Mouse (Mus musculus) megakaryocyte, adult 5-6 weeks (primary cell): ENCODE data around the gene Gm20695. TPM values are rescaled to one million over a fixed set of nuclear protein-coding genes. Genes with fewer than 3 reads are reported as not detected.
A peak's percentile ranks its signal among the peaks of the same experiment; 100 is the strongest.
"Not testable (repeated sequence)": the region's sequence is repeated elsewhere in the genome, so short reads cannot be mapped to it uniquely, and the experiment has no call there.

Experiments
- ATAC-seq: 2 replicates; pipeline ENCODE4 v1.8.0; 2016; ENCODE audit warnings: mild to moderate bottlenecking, inconsistent platforms; ENCODE audit not compliant: poor library complexity, severe bottlenecking
- total RNA-seq, 2 experiments: library from RNA; stranded (forward) in 1 of 2; stranded (reverse) in 1 of 2; fragments of 153-499, 151-499 nt in 1 of 2; fragments of 221-1000, 200-1000 nt in 1 of 2; gene quantifications; 2 replicates each; pipeline versions ENCODE4 v1.2.3 to v1.2.4; 2015 to 2017

The Gm20695 gene
- total RNA-seq (2015), result not detected in 2 replicates
- total RNA-seq (2017), result 0.98 and 1.3 TPM in 2 replicates

DNA sequence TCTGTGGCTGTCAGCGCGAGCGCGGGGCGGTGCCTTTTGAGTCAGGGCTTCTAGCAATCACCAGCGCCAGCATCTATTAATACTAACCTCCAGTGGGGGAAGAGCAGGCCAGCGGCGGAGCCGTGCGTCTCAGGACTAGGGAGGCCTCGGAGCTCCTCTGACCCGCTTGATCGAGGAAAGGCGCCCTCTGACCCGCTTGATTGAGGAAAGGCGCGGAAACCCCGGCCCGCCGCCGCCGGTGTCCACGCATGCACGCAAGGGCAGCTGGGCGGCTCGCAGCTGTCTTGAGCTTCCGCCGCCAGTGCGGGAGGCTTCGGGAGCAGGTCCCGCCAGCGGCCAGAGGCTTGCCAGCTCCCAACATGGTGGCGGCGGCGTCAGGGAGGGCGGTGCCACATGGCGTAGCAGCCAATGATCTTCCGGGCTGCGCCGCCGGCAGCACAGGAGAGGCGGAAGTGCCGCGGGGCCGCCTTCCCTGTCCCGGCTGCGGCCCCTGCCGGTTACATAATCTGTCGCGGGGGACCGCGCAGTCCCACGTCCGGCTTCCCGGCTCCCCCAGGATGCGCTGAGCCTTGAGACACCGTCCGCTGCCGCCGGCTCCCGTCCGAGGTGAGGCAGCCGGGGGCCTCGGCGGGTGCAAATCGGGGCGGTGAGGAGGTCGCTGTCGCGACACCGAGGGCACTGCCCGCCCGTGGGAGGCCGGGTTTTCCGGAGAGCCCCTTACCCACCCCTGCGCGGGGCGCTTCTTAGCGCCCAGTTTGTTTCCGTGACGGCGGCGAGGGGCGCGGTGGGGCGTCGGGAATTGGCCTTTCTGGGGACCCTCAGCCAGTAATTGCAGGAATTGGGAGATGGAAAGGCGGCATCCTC lies at the start of gene Gm20695, which contains the start of gene Zfp597:
Gm20695 (plus strand) TSS at position 448 of the 864 bp plus-strand sequence.
Zfp597 (minus strand) TSS at position 361 of the 864 bp plus-strand sequence.
- ATAC-seq, result peak; percentile 99

- ATAC-seq, result no peak
Observed at GRCm38 (mm10) chr16:3835461-3835860, 49.0 kb upstream of the Gm20695 start.

- peak; percentile 51; the same call in 1 of the 2 replicates for ATAC-seq
Observed at GRCm38 (mm10) chr16:3839157-3839885, 45.1 kb upstream of the Gm20695 start.

DNA sequence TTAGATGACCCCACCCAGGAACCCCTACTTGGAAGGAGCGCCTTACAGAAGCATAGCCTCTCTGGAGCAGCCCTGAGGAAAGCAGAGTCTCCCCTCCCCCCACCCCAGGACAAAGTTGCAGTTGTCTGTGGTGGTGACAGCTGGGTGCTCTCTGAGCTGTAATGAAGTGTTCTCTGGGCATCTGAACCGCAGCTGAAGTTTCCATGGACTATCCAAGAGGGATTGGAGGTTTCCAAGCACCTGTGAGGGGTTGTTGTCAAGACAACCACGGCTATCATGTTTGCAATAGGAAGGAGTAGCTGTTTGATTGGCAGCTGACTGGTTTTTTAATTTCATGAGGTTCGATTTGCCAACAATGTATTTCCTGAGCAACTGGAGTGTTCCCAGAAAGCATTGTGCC lies 41.5 kb upstream of the Gm20695 start:
- ATAC-seq, result no peak

- no peak for ATAC-seq
Observed at GRCm38 (mm10) chr16:3843796-3844195, 40.7 kb upstream of the Gm20695 start.

DNA sequence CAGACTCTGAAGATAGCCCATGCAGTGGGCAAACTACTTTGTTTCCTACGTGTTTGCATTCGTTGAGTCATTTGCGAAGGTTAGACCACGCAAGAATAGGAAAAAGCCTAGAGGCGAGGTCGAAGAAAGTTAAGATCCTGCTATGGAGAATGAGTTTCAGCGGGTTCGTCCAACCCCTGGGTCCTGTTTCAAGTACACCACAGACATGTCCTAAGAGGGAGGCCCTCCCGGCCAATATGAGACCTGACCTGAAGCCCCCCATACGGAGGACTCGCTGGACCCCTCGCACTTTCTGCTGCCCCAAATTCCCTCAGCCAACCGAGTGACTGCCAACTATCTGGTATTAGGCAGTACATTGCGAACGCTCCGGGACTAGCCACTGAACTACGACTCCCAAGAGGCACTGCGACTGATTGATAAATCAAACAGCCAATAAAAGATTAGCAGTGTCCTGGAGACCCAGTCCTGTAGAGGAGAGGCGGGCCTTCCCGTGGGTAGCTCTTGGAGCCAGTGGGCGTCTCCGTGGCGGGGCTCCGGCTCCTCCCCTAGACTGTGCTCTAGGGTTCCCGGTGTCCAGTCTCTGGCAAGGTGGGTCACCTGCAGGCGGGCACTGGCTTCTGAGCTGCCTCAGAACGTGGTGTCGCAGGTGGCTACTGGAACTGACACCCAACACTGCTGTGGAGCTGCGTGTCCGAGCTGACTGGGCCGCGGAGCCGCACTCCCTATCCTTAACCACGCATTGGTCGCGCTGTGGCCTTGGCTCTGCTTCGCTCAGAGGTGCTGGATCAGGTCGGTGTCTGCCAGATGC lies 37.5 kb upstream of the Gm20695 start, which contains the start of gene Zfp174:
Zfp174 (plus strand) TSS at position 558 of the 808 bp plus-strand sequence.
- peak; percentile 100 for ATAC-seq

- no peak for ATAC-seq
Observed at GRCm38 (mm10) chr16:3847871-3848270, 36.6 kb upstream of the Gm20695 start.

GRCm38 (mm10) chr16:3848416-3848815 lies 36.0 kb upstream of the Gm20695 start:
- ATAC-seq, result no peak

GRCm38 (mm10) chr16:3851301-3851700 lies 33.1 kb upstream of the Gm20695 start:
- not testable (repeated sequence) for ATAC-seq

- ATAC-seq, result no peak
Observed at GRCm38 (mm10) chr16:3852586-3852985, 31.9 kb upstream of the Gm20695 start.

DNA sequence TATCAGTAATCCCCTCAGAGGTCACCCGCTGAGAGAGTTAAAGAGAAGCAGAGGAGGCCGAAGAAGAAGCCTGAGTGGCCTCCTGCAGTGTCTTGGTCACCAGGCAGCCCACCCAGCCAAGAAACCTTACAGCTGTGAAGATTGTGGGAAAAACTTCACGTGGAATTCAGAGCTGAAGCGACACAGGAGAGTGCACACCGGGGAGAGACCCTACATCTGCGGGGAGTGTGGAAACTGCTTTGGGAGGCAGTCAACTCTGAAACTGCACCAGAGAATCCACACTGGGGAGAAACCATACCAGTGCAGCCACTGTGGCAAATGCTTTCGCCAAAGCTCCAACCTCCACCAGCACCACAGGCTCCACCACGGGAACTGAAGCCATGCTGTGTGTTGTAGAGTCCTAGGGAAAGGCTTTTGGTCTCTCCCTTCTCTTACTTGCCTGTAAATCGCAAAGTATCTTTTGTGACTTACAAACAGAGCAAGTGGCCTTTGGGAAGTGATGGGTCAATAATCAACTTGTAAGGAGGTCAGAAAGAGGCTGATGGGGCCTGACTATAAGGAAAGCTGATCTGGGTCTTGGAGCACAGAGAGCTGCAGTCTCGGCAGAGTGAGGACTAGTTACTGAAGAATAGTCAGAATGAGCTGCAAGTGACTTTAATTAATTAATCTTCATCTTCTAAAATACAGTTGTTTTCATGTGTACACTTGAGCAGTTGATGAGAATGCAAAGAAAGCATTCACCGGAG lies 29.8 kb upstream of the Gm20695 start:
- ATAC-seq, result no peak

DNA sequence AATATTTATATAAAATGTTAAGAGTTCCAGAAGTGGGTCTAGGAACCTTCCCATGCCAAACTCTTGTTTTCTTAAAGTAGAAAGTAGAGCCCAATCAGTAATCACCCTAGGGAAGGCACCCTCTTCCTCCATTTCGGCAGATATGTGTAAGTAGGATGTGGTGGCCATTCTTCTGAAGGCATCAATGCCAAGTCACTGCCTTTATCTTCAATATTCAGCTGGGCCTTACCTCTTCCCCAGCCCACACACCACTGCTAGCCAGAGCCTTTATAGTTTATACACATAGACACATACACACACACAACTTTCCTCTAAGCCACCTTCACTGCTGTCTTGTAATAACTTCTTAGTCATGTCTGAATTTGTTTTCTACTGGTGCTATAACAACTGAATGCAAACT lies 28.7 kb upstream of the Gm20695 start:
- ATAC-seq, result no peak

DNA sequence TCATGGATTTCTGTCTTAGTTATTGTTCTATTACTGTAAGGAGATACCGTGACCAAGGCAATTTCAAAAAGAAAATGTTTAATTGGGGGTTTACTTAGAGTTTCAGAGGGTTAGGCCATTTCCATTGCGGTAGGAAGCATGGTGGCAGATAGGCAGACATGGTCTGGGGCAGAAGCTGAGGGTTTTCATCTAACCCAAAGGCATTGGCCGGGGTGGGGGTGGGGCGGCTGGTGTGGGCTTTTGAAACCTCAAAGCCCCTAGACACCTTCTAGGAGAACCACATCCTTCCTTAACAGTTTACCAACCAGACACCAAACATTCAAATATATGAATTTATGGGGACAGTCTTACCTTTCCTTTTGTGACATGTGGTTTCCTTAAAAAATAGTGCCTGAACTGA lies 25.2 kb upstream of the Gm20695 start:
- ATAC-seq, result 0 out of 2 replicates have a peak, but pooled peaks have one; percentile 33

GRCm38 (mm10) chr16:3871815-3872214 lies 12.6 kb upstream of the Gm20695 start:
- peak; percentile 63 for ATAC-seq

GRCm38 (mm10) chr16:3872216-3873047 lies 12.0 kb upstream of the Gm20695 start, which contains the start of gene Naa60:
Naa60 (plus strand) TSS chr16:3872375.
- ATAC-seq, result peak; percentile 99

DNA sequence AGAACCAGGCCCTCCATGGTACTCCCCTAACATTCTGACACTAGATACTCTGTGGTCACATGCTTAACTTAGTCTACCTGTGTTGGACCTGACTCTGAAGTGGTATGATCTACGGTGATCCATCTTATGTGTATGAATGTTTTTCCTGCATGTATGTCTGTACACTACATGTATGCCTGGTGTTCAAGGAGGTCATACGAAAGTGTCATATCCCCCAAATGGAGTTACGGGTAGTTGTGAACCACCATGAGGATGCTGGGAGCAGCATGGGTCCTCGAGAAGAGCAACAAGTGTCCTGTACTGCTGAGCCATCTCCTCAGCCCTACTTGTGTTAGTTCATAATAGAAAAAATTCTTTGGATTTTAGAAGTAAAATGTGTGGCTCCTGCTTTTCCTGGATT lies 8.1 kb upstream of the Gm20695 start:
- no peak for ATAC-seq

GRCm38 (mm10) chr16:3885065-3885670 lies 720 bp downstream of the Gm20695 start:
- peak; percentile 22; the same call in 1 of the 2 replicates for ATAC-seq

GRCm38 (mm10) chr16:3891621-3892295 lies 7.3 kb downstream of the Gm20695 start:
- ATAC-seq, result no peak
